Mouse (Mus musculus) liver, postnatal 0 days (tissue): ENCODE results near the gene Nmnat2. TPM values are rescaled to one million over a fixed set of nuclear protein-coding genes. Genes with fewer than 3 reads are reported as not detected.
A peak's percentile ranks its signal among the peaks of the same experiment; 100 is the strongest.

Experiments used
- ATAC-seq: fragments of 200-750 bp; cut with Nextera tagmentation; 2 replicates; pipeline ENCODE4 v1.8.0; 2017; ENCODE audit warnings: mild to moderate bottlenecking, moderate library complexity
- DNase-seq: peaks from one replicate; pipeline ENCODE4 v3.0.0-alpha.2; 2016
- H3K27ac ChIP-seq: fragments of 300-500 bp; sonication (generic); 2 replicates; pipeline ENCODE4 v1.5.1; 2014; ENCODE audit warnings: antibody characterized with exemption, moderate library complexity, mild to moderate bottlenecking, low read depth
- H3K27me3 ChIP-seq: fragments of 300-500 bp; sonication (generic); 2 replicates; pipeline ENCODE4 v1.6.1; 2014; ENCODE audit warnings: low read length, control low read depth, mixed read lengths; ENCODE audit not compliant: insufficient read depth
- H3K36me3 ChIP-seq: fragments of 300-500 bp; sonication (generic); replicated peaks from 2 replicates; pipeline ENCODE4 v1.6.1; 2014; ENCODE audit warnings: mild to moderate bottlenecking, control low read depth, low read length, moderate library complexity, mixed read lengths; ENCODE audit not compliant: insufficient read depth
- H3K4me1 ChIP-seq: fragments of 300-500 bp; sonication (generic); 2 replicates; pipeline ENCODE4 v1.6.1; 2014; ENCODE audit warnings: antibody characterized with exemption, mild to moderate bottlenecking, control low read depth; ENCODE audit not compliant: insufficient read depth
- H3K4me2 ChIP-seq: fragments of 300-500 bp; sonication (generic); 2 replicates; pipeline ENCODE4 v1.6.1; 2014; ENCODE audit warnings: low read depth, mild to moderate bottlenecking, low read length, moderate library complexity, mixed read lengths
- H3K4me3 ChIP-seq: fragments of 300-500 bp; sonication (generic); 2 replicates; pipeline ENCODE4 v1.5.1; 2014; ENCODE audit warnings: low read depth, low read length
- H3K9ac ChIP-seq: fragments of 300-500 bp; sonication (generic); replicated peaks from 2 replicates; pipeline ENCODE4 v1.6.1; 2014; ENCODE audit warnings: mild to moderate bottlenecking, moderate library complexity
- H3K9me3 ChIP-seq: fragments of 300-500 bp; sonication (generic); 2 replicates; pipeline ENCODE4 v1.6.1; 2016; ENCODE audit warnings: mild to moderate bottlenecking, control low read depth, low read length, mixed read lengths
- CTCF ChIP-seq: sonication (generic); IDR thresholded peaks from 2 replicates; pipeline ENCODE4 v1.5.1; 2016; ENCODE audit warnings: antibody characterized with exemption, low read depth
- EP300 ChIP-seq: IDR thresholded peaks from 2 replicates; pipeline ENCODE4 v1.6.1; 2016; ENCODE audit warnings: antibody characterized with exemption, low read depth, mild to moderate bottlenecking
- WGBS: fragments of 180-500 bp; shearing (Covaris S2); extraction: QIAGEN DNeasy Blood & Tissue Kit; methylation state at CpG from one replicate; pipeline ENCODE4 v1.1.7; 2014; ENCODE audit not compliant: insufficient replicate concordance; 5-methylcytosine and 5-hydroxymethylcytosine counted together
- polyA plus RNA-seq: library from polyadenylated mRNA; unstranded; fragments of >200 nt; fragmentation: Nextera tagmentation; extraction: Ambion mirVana; gene quantifications from 2 replicates; pipeline ENCODE4 v1.2.1, GENCODE M21; 2015

The Nmnat2 gene
- polyA plus RNA-seq, 1 experiment from 2014 or later, result 0.09 TPM

GRCm38 (mm10) chr1:153091438-153092236 lies 136.8 kb downstream of the Nmnat2 start:
- Histone ChIP-seq H3K4me2 (no peak overlapping the region), H3K4me3 (no peak overlapping the region), H3K36me3 (no peaks in the 10 kb centered on the region), H3K27me3 (0 out of 2 replicates have a peak, but pooled peaks cover 2% of the 10 kb centered on the region), H3K9me3 (no peaks in the 10 kb centered on the region), H3K4me1 (no peaks in the 10 kb centered on the region), H3K9ac (no peak overlapping the region), H3K27ac (no peak overlapping the region)
- TF ChIP-seq EP300 (no peak), CTCF (no peak)
- 46% methylated on average over 9 of the region's 9 CpGs for WGBS
- DNase-seq (no peak), ATAC-seq (no peak)

- ATAC-seq, result peak; percentile 45; the same call in 1 of the 2 replicates
- TF ChIP-seq CTCF, result peak; percentile 63
- TF ChIP-seq EP300, result no peak
Measured at GRCm38 (mm10) chr1:153092237-153092975, 137.6 kb downstream of the Nmnat2 start.

GRCm38 (mm10) chr1:153093172-153093571 lies 138.4 kb downstream of the Nmnat2 start:
- Histone ChIP-seq H3K27ac (no peak overlapping the region), H3K4me3 (no peak overlapping the region), H3K4me1 (no peaks in the 10 kb centered on the region), H3K9me3 (no peaks in the 10 kb centered on the region), H3K36me3 (no peaks in the 10 kb centered on the region), H3K4me2 (no peak overlapping the region), H3K9ac (no peak overlapping the region), H3K27me3 (0 out of 2 replicates have a peak, but pooled peaks cover 2% of the 10 kb centered on the region)
- ATAC-seq (no peak), DNase-seq (no peak)
- WGBS, result 63% methylated on average over 5 of the region's 5 CpGs
- no peak for TF ChIP-seq EP300
- TF ChIP-seq CTCF, result no peak

More at GRCm38 (mm10) chr1:153092237-153092975, 137.6 kb downstream of the Nmnat2 start:
- H3K4me3 ChIP-seq, result no peak overlapping the region
- H3K9me3 ChIP-seq, result no peaks in the 10 kb centered on the region
- 51% methylated on average over 5 of the region's 5 CpGs for WGBS
- peak; percentile 68 for DNase-seq
- no peak overlapping the region for H3K4me2 ChIP-seq
- no peak overlapping the region for H3K27ac ChIP-seq
- 0 out of 2 replicates have a peak, but pooled peaks cover 2% of the 10 kb centered on the region for H3K27me3 ChIP-seq
- H3K36me3 ChIP-seq, result no peaks in the 10 kb centered on the region
- no peaks in the 10 kb centered on the region for H3K4me1 ChIP-seq
- no peak overlapping the region for H3K9ac ChIP-seq

- DNase-seq, result no peak
- no peak for TF ChIP-seq EP300
- TF ChIP-seq CTCF, result no peak
- no peak for ATAC-seq
Measured at GRCm38 (mm10) chr1:153093581-153093980, 138.8 kb downstream of the Nmnat2 start.

GRCm38 (mm10) chr1:153094226-153095076 lies 139.7 kb downstream of the Nmnat2 start:
- Histone ChIP-seq H3K4me2 (no peak overlapping the region), H3K9ac (no peak overlapping the region), H3K27me3 (0 out of 2 replicates have a peak, but pooled peaks cover 2% of the 10 kb centered on the region), H3K27ac (no peak overlapping the region), H3K4me1 (no peaks in the 10 kb centered on the region), H3K36me3 (no peaks in the 10 kb centered on the region), H3K4me3 (no peak overlapping the region), H3K9me3 (no peaks in the 10 kb centered on the region)
- 39% methylated on average over 12 of the region's 12 CpGs for WGBS
- TF ChIP-seq CTCF, result no peak
- TF ChIP-seq EP300, result no peak
- DNase-seq, result no peak
- ATAC-seq, result no peak

More at GRCm38 (mm10) chr1:153093581-153093980, 138.8 kb downstream of the Nmnat2 start:
- H3K4me1 ChIP-seq, result no peaks in the 10 kb centered on the region
- no peak overlapping the region for H3K4me2 ChIP-seq
- no peak overlapping the region for H3K27ac ChIP-seq
- no peaks in the 10 kb centered on the region for H3K9me3 ChIP-seq
- WGBS, result 54% methylated on average over 4 of the region's 4 CpGs
- no peak overlapping the region for H3K9ac ChIP-seq
- H3K27me3 ChIP-seq, result 0 out of 2 replicates have a peak, but pooled peaks cover 2% of the 10 kb centered on the region
- H3K4me3 ChIP-seq, result no peak overlapping the region
- no peaks in the 10 kb centered on the region for H3K36me3 ChIP-seq
